Mouse (Mus musculus): ENCODE measurements at regions not wholly inside any gene's neighbourhood (a gene's known extent, or its start where the extent isn't known, plus 50 kb on each side); places are given as distances from the start of the nearest gene placed in this dataset.

DNA sequence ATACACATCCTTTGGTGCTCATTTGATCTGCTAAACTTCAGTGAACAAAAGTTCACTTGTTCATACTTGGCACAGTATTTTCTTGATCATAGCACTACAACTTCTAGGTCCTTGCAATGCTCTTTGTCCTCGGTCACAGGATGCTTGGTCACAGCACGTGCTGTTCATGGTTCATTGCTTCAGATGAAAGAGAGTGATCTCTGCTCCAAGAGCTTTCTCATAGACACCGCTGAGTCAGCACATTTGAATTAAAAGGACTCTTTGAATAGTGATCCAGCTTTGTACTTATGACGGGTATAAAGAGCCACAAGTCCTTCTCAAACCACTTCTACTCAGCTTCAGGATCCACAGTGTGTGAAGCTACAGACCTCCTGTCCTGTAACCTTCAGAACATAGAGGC, 649.3 kb upstream of the Arrdc4 start:
- no peak for DNase-seq (ENCODE audit: low spot score in 2 of 2)

DNA sequence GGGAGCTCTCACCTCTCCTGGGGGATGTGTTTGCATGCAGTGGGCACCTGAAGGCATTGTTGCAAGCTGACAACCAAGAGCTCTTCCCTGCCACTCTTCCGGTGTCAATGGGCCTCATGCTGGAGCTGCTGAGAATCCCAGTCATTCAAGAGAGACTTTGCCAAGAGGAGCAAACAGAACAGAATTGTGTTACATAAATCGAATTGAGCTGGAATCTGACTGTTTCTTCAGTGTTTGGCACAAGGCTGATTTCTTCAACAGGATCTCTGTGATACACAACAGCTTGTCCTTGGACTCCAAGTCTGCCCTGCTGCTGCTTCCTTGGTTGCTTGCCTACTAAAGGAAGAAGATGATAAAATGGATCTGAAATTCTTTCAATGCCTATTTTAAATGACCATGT, 647.8 kb upstream of the Arrdc4 start:
- peak in 1 of 2 experiments; percentile 2 for DNase-seq (ENCODE audit: low spot score in 2 of 2)

Measured in frontal cortex, postnatal 25 days (tissue).